Mouse (Mus musculus) neural tube, embryonic 10.5 days (tissue): ENCODE results near the gene Gmds.
A peak's percentile ranks its signal among the peaks of the same experiment; 100 is the strongest.

Experiments
- DNase-seq: peaks from one replicate; pipeline ENCODE4 v3.0.0-alpha.2; 2017; ENCODE audit warnings: low spot score; ENCODE audit errors: extremely low spot score

Gene Gmds

GRCm38 (mm10) chr13:31800581-31801576 is 537.7 kb downstream of the Gmds start:
- DNase-seq = peak; percentile 92

DNA sequence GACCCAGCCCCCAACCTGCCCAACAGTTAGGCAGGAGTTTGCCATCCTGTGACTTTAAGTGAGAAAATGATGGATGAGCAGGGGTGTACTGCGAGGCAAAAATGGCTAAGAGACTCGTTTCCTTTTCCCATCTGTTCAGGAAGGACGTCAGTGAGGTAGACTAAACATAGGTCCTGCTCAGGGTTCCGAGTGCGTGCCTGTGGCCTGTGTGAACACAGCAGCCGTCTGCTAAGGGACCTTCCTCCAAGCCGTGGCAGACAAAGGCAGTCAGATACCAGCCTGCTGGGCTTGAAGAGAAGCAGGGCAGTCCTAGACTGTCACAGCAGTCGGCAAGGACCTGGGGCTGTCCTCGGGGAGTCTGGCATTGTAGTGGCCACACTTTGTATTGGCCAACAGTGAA is 540.5 kb downstream of the Gmds start:
- no peak for DNase-seq

GRCm38 (mm10) chr13:31797346-31797745 is 541.2 kb downstream of the Gmds start:
- no peak for DNase-seq

DNA sequence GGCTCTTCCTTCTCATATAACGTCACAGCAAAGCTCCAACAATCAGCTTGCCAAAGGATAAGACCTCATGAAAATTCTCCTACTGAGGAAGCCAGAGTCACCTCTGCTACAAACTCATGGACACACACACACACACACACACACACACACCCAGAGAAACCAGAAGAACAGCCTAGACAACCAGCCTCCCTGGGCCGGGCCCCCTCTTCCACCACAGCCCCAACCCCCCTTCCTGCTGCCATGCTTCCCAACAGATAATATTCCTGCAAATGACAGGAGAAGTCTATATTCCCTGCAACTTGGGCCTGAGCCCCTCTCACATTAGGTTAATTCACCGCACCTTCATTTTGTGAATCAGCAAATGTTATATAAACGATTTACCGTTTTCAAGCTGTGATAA is 545.4 kb downstream of the Gmds start:
- no peak for DNase-seq

- DNase-seq = peak; percentile 69
Measured at GRCm38 (mm10) chr13:31792480-31793132, 545.9 kb downstream of the Gmds start.

DNA sequence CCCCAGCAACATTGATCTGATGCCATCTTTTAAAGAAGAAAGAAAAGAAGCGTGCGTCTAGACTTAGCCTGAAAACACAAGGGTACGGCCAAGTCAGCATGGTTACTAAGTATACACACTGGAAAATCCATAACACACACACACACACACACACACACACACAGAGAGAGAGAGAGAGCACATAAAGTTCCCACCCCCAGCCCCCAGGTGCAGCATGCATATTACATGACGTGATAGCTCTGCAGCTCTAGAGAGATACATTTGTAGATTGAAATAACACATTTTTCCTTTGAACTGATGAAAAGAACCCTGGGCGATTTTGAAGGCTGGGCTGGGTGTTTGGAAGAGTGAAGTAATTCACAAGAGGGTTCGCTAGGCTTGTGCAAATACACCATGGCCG is 553.8 kb downstream of the Gmds start:
- no peak for DNase-seq

DNA sequence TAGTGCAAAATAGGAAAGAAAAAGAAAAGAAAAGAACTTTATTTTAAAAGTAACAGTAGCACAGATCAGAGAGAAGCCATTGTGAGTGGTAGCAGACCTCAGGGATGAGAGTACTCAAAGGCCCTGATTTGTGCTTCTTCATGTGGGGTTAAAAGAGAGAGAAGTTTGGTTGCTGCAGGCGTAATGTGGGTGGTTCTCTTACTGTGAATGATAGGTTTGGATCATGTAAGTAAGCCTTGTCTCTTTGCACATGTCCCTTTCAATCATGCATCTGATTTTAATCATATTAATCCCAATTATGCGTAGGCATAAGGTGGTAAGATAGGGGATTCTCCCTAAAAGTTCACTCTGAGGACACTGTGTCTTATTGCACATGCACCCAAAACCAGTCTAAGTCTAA is 556.5 kb downstream of the Gmds start:
- no peak for DNase-seq

GRCm38 (mm10) chr13:31780299-31780698 is 558.2 kb downstream of the Gmds start:
- no peak for DNase-seq

- DNase-seq = no peak
Measured at GRCm38 (mm10) chr13:31779281-31779981, 559.1 kb downstream of the Gmds start.

GRCm38 (mm10) chr13:31775762-31776161 is 562.8 kb downstream of the Gmds start:
- DNase-seq = no peak

DNA sequence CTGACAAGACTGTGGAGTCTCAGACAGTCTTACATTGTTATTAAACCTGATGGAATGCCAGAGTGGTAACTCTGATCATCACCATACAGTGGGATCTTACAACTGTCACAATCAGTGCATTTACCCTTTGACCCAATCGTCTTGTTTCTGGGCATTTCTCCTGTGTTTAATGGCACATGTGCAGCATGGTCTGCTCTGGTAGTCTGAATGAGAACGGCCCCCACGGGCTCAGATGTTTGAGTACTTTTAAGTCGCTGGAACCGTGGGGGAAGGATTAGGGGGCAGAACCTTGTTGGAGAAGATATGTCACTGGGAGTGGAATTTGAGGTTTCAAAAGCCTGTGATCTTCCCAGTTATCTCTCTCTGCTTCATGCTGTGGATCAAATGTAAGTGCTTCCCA is 565.7 kb downstream of the Gmds start:
- no peak for DNase-seq
